In the genomic region with DNA sequence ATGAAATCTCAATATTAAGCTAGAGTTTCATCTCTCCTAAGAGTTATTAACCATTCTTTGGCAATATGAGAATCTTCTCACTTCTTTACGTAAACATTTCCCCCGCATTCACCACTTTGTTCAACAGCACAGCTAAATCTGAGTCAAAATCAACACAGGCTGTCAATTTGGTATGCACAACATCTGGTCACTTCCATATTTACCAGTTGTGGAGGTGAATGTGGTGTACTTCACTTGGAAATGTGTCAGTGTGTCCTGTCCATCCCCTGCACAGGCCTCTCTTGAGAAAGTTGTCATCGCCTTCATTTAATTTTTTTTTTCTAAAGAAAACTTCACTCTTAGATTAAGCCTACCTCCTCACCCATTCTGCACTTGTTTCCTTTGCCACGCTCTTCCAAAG, we compare ENCODE assay signal across 22 mouse cellular contexts.
"Had no signal": no experiment of that assay in that cellular context is flagged by ENCODE, and none has a peak within 500 bp of the region (broad histone marks: within the 10 kb centered on the region; RNA-seq: fewer than 3 reads in every experiment).

No protein-coding gene starts in this region.

- ATAC-seq: hindbrain, embryonic 16.5 days; hindbrain, postnatal 0 days; inflammation-experienced regulatory T-cells, adult 6 months; intestine, embryonic 15.5 days; intestine, embryonic 16.5 days; intestine, postnatal 0 days had no signal

- DNase-seq: heart, postnatal 10 days; heart, postnatal 14 days; heart, postnatal 36 days; heart, postnatal 4 days; kidney, adult 11 months; kidney, adult 18-20 months; kidney, adult 2 months; kidney, adult 8-10 months; kidney, adult 9 months; kidney, postnatal 10 days; kidney, postnatal 14 days; kidney, postnatal 25 days; kidney, postnatal 36 days; kidney, postnatal 4 days; layer of hippocampus, adult 9-11 months; layer of hippocampus, postnatal 36 days had no signal
